Mouse (Mus musculus) Patski (cell line): ENCODE data around the gene Srgap1. TPM values are rescaled to one million over a fixed set of nuclear protein-coding genes. Genes with fewer than 3 reads are reported as not detected.
A peak's percentile ranks its signal among the peaks of the same experiment; 100 is the strongest.

ENCODE experiments used
- ATAC-seq: fragments of 100-300 bp; one replicate; pipeline ENCODE4 v1.8.0; 2021
- CTCF ChIA-PET: fragments of 350-600 bp; sonication (Branson Sonifier 250); formaldehyde crosslinking; loops from one replicate; lab custom pipeline; 2022; ENCODE audit warnings: inconsistent platforms; lab: Charles Lee
- POLR2A ChIA-PET: fragments of 350-600 bp; sonication (Branson Sonifier 250); formaldehyde crosslinking; loops from one replicate; lab custom pipeline; 2022; ENCODE audit warnings: antibody characterized with exemption, inconsistent platforms; lab: Charles Lee
- DNase-seq: peaks from one replicate; pipeline ENCODE4 v3.0.0-alpha.2; 2011; ENCODE audit warnings: low read depth, low spot score
- H3K27me3 ChIP-seq: fragments of 371-371 bp; one replicate; pipeline ENCODE4 v1.5.1; 2021
- CTCF ChIP-seq: fragments of 100-300 bp; IDR thresholded peaks from one replicate; pipeline ENCODE4 v1.5.1; 2021
- in situ Hi-C: fragments of 300-500 bp; cut with MboI; formaldehyde crosslinking; loops from 3 replicates; pipeline ENCODE4 v1.11.1; 2018; ENCODE audit warnings: low pct_unique_long_range_greater_than_20kb, mixed read lengths
- polyA plus RNA-seq: library from polyadenylated mRNA; unstranded; gene quantifications from one replicate; pipeline ENCODE4 v1.2.3, GENCODE M21; 2021

The Srgap1 gene
- polyA plus RNA-seq, 1 experiment from 2014 or later = 17.4 TPM

DNA sequence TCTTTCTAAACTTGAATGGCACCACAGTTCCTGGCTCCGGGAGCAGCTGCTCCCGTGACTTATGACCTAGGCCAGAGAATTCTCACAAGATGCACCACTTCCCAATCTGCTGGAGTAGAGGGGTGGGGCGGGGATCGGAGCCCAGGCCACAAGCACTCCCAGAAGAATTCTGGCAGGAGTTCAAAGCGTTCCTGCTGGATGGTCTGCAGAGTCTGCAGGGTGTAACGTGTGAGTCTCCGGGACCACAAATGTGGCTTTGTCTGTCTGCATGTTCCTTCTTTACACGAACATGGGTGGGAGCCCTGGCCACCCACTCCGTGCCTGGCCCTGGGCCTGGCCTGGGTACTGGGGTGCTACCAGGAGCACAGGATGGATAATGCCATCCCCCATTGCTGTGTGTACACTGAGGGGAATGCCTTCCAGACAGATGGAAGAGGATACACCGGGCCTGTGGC lies 28.5 kb downstream of the Srgap1 start:
- in situ Hi-C loops = no loop called here
- ATAC-seq = peak; percentile 72
- TF ChIP-seq CTCF = no peak
- no peaks in the 10 kb centered on the region for H3K27me3 ChIP-seq
- DNase-seq = peak; percentile 53
- ChIA-PET CTCF (no interaction called here), POLR2A (no interaction called here)

DNA sequence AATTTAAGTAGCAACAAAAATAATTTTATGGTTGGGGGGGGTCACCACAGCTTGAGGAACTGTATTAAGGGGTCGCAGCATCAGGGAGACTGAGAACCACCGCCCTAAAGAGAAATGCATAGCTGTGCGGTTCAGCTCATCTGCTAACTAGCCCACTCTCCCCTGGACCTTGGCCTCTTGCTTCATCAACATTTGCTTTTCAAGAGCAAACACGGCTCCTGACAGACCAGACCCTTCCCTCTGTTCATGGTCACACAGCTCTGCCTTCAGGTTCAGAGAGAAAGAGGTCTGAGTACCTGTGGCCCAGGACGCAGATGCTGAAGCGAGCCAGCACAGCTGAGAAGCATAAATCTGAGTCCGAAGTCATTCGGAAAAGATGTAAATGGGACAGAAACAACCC lies 29.4 kb downstream of the Srgap1 start:
- POLR2A ChIA-PET = interaction anchor here (0.5 to 1.0 kb wide), 2 partner anchors 11 to 13 kb away, joined by 3 to 4 read pairs; no protein-coding TSS in a partner anchor
- no peak for TF ChIP-seq CTCF
- ATAC-seq (no peak), DNase-seq (no peak)
- H3K27me3 ChIP-seq = no peaks in the 10 kb centered on the region
- in situ Hi-C loops = no loop called here
- CTCF ChIA-PET = interaction anchor here (1.1 kb wide), 1 partner anchor 29 kb away, joined by 3 read pairs; the partner anchor contains the start of gene Srgap1

DNA sequence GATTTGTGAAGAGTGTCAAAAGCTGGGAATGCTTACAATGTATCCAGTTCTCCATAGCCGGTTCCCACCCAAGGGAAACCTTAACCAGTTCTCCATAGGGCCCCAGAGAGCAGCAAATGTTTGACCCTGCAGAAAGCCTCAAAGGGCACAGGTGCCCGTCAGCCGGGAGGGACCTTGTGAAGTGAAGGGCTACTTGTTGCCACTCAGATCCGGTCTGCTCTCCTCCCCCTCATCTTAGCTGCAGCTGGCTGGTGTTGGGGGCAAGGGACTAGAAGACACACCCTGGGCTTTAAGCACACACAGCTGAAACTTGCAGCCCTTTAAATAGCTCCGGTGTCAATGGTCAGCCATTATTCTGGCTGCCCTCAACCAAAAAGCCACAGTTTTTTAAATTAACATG lies 30.1 kb downstream of the Srgap1 start:
- H3K27me3 ChIP-seq = no peaks in the 10 kb centered on the region
- in situ Hi-C loops = no loop called here
- no peak for TF ChIP-seq CTCF
- DNase-seq (no peak), ATAC-seq (no peak)
- ChIA-PET POLR2A (interaction anchor here (0.5 to 1.0 kb wide), 2 partner anchors 11 to 13 kb away, joined by 3 to 4 read pairs; no protein-coding TSS in a partner anchor), CTCF (interaction anchor here (1.1 kb wide), 1 partner anchor 29 kb away, joined by 3 read pairs; the partner anchor contains the start of gene Srgap1)

DNA sequence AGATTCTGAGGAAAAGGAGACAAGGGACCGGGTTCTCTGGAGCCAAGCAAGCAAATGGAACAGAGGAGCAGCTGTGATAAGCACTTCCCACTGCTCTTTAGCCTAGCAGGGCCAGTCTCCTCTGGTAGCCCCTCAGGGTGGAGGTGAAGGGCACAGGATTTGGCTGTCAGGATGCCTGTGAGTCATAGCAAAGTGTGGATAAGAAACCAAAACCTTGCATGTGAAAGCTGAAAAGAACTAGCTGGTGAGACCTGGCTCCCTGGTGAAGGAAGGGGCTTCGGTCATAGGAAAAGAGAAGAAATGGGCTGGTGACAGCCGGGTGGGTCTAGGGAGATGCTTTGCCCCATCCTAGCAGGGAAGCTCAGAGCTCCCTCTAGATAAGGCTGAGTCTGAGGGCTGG lies 30.5 kb downstream of the Srgap1 start:
- ChIA-PET POLR2A (interaction anchor here (1.0 kb wide), 1 partner anchor 10 kb away, joined by 3 read pairs; no protein-coding TSS in a partner anchor), CTCF (no interaction called here)
- H3K27me3 ChIP-seq = no peaks in the 10 kb centered on the region
- DNase-seq (no peak), ATAC-seq (no peak)
- TF ChIP-seq CTCF = no peak
- in situ Hi-C loops = no loop called here

DNA sequence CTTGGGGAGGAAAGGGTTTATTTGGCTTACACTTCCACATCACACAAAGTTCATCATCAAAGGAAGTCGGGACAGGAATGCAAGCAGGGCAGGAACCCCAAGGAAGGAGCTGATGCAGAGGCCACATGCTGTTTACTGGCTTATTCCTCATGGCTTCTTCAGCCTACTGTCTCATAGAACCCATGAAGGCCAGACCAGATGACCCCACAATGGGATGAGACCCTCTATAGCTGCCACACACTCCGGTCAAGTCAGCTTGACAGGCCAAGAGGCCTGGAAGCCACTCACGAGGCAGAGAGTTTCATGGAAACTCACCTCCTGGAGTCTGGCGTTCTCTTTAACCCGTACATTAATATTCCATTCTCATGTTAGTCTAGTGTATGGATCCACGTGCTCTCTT lies 34.8 kb downstream of the Srgap1 start:
- DNase-seq (no peak), ATAC-seq (no peak)
- no peak for TF ChIP-seq CTCF
- in situ Hi-C loops = no loop called here
- ChIA-PET POLR2A (no interaction called here), CTCF (interaction anchor here (1.8 kb wide), 1 partner anchor 15 kb away, joined by 7 read pairs; no protein-coding TSS in a partner anchor)
- H3K27me3 ChIP-seq = no peaks in the 10 kb centered on the region

- no peak for ATAC-seq
- no peaks in the 10 kb centered on the region for H3K27me3 ChIP-seq
- in situ Hi-C loops = no loop called here
- POLR2A ChIA-PET = interaction anchor here (0.6 kb wide), 1 partner anchor 1480 kb away, joined by 5 read pairs; no protein-coding TSS in a partner anchor
- TF ChIP-seq CTCF = no peak
- CTCF ChIA-PET = no interaction called here
- no peak for DNase-seq
Observed at GRCm38 (mm10) chr10:122008731-122009391, 38.3 kb downstream of the Srgap1 start.

GRCm38 (mm10) chr10:122008370-122008730 lies 38.8 kb downstream of the Srgap1 start:
- TF ChIP-seq CTCF = no peak
- ChIA-PET POLR2A (no interaction called here), CTCF (no interaction called here)
- in situ Hi-C loops = no loop called here
- ATAC-seq = no peak
- no peak for DNase-seq
- no peaks in the 10 kb centered on the region for H3K27me3 ChIP-seq

GRCm38 (mm10) chr10:122006606-122007005 lies 40.5 kb downstream of the Srgap1 start:
- CTCF ChIA-PET = interaction anchor here (0.8 to 1.4 kb wide), 2 partner anchors 10 to 39 kb away, joined by 3 to 4 read pairs; no protein-coding TSS in a partner anchor
- no peak for TF ChIP-seq CTCF
- in situ Hi-C loops = no loop called here
- DNase-seq = no peak
- no peak for ATAC-seq
- POLR2A ChIA-PET = interaction anchor here (0.8 kb wide), 1 partner anchor 11 kb away, joined by 3 read pairs; no protein-coding TSS in a partner anchor
- H3K27me3 ChIP-seq = no peaks in the 10 kb centered on the region

DNA sequence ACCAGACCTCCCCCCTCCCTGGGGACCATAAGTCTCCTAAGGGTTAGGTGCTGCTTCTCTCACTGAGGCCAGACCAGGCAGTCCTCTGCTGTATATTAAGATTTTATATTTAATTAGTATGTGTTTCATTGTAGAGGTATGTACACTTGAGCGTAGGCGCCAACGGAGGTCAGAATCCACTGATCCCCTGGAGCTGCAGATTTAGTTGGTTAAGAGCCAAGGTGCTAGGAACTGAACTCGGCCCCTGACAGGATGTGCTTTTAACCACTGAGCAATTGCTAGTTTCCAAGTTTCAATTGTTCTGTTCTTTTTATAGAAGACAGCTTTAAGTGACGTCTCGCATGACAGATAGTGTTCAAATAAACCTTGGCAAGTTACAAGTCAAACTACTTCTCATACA lies 41.0 kb downstream of the Srgap1 start:
- H3K27me3 ChIP-seq = no peaks in the 10 kb centered on the region
- TF ChIP-seq CTCF = no peak
- DNase-seq = no peak
- in situ Hi-C loops = no loop called here
- ChIA-PET CTCF (interaction anchor here (0.8 to 1.4 kb wide), 2 partner anchors 10 to 39 kb away, joined by 3 to 4 read pairs; no protein-coding TSS in a partner anchor), POLR2A (interaction anchor here (0.8 kb wide), 1 partner anchor 11 kb away, joined by 3 read pairs; no protein-coding TSS in a partner anchor)
- ATAC-seq = no peak

GRCm38 (mm10) chr10:122005560-122005959 lies 41.6 kb downstream of the Srgap1 start:
- in situ Hi-C loops = no loop called here
- ChIA-PET CTCF (interaction anchor here (1.4 kb wide), 1 partner anchor 9 kb away, joined by 4 read pairs; no protein-coding TSS in a partner anchor), POLR2A (no interaction called here)
- no peaks in the 10 kb centered on the region for H3K27me3 ChIP-seq
- TF ChIP-seq CTCF = no peak
- no peak for ATAC-seq
- DNase-seq = no peak

DNA sequence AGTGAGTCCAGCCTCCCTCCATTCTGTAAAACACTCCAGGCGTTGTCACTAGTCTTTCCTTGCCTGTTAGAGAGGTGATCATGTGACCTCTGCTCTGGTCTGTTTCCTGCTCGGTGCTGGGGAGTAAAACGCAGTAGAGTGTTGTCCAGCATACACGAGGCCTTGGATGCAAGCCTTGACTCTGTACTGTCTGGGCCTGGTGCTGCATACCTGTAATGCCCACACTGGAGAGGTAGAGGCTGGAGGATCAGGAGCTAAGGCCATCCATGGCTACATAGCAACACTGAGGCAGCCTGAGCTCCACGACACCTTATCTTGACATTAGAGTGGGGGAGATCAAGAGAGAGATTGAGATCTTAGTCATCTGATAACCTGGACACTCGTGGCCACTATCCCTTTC lies 44.2 kb downstream of the Srgap1 start:
- in situ Hi-C loops = no loop called here
- no peak for ATAC-seq
- ChIA-PET CTCF (interaction anchor here (1.4 kb wide), 1 partner anchor 32 kb away, joined by 3 read pairs; no protein-coding TSS in a partner anchor), POLR2A (no interaction called here)
- TF ChIP-seq CTCF = no peak
- no peak for DNase-seq
- no peaks in the 10 kb centered on the region for H3K27me3 ChIP-seq
